Comparison of ENCODE assay signal across 8 mouse cellular contexts in the genomic region with DNA sequence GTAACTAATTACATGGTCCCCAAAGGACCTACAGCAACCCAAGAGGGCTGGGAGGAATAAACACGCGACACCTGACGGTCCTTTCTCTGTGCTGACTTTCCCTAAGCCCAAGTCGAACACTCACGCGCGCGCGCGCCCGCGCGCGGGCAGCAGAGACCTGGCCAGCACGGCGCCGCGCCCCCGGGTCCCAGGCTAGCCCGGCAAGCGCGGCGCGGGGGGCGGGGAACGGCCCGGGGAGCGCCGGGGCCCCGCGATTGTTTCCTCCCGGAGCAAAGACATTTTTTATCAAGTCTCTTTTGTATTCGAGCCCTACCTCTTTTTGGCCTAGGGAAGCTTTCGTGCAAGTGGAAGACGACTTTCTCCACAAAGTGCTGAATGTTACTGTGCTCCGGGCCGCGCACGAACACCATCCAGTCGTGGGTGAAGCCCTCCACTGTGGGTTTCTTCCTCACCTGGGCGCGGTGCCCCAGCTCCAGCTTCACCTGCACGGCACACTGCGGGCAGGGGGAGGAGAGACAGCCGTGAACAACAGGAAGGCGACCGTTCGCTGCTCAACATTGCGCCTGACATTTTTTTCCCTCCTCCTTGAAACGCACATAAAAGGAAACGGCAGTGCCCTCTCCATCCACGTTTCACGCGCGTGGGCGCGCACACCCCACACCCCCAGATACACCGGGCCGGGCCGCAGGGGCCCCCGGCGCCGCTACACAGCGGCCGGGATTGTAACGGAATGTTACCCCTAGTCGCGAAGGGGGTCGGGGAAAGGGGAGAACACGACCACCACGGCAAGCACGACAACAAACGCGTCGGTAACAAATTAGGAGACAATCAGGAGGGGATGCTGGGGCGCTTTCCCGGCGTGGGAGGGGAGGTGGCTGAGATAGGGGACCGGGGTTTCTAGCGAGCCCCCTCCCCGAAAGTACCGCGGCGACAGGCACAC. TPM values are rescaled to one million over a fixed set of nuclear protein-coding genes. Genes with fewer than 3 reads are reported as not detected.
A peak's percentile ranks its signal among the peaks of the same experiment; 100 is the strongest.
DNase-seq lines count a peak whose midpoint lies in the region; ATAC-seq and TF ChIP-seq lines count a peak whose summit lies in the region.

No protein-coding gene starts in this region.

- peak; percentile 16 for ATAC-seq in hindbrain, postnatal 0 days
- peak; percentile 6; the same call in 1 of the 2 replicates for ATAC-seq in megakaryocyte-erythroid progenitor cell, adult 5-6 weeks (replicated peaks; ENCODE audit: low FRiP score, low TSS enrichment, poor library complexity, severe bottlenecking)
- ATAC-seq in erythroid progenitor cell, adult 5-6 weeks (replicated peaks; ENCODE audit: low FRiP score, poor library complexity, severe bottlenecking) = no peak

- peak overlapping the region; percentile 84 for H3K27ac ChIP-seq in hindbrain, postnatal 0 days
- peak overlapping the region; percentile 97 for H3K27ac ChIP-seq in limb, embryonic 10.5 days
- no peak overlapping the region for H3K27ac ChIP-seq in small intestine, adult 2 months (ENCODE audit: insufficient read depth, low read depth, low read length)

- H3K4me2 ChIP-seq in hindbrain, postnatal 0 days (ENCODE audit: low read depth, low read length) = peak overlapping the region; percentile 90

- H3K4me3 ChIP-seq in hindbrain, postnatal 0 days (ENCODE audit: low read length) = peak overlapping the region; percentile 88
- peak overlapping the region; percentile 94 for H3K4me3 ChIP-seq in limb, embryonic 10.5 days
- peak overlapping the region; percentile 91 for H3K4me3 ChIP-seq in small intestine, adult 2 months (ENCODE audit: low read depth, low read length)

- TF ChIP-seq POLR2A in small intestine, adult 2 months (IDR thresholded peaks at IDR 0.05; ENCODE audit: low read depth, low read length) = no peak

- peak; percentile 70 for DNase-seq in T-cell, adult 2 months (ENCODE audit: low spot score)
- peak; percentile 56 for DNase-seq in cerebellum, adult 8-10 months
- peak; percentile 15 to 48 for DNase-seq in frontal cortex, adult 2 months (ENCODE audit: extremely low spot score in 1 of 2, low spot score in 1 of 2)
- peak; percentile 79 for DNase-seq in hindbrain, postnatal 0 days (ENCODE audit: low spot score)
- peak; percentile 76 for DNase-seq in limb, embryonic 10.5 days (ENCODE audit: low spot score)

- H3K4me1 ChIP-seq in hindbrain, postnatal 0 days (ENCODE audit: insufficient read depth, low read length) = peaks cover 3% of the 10 kb centered on the region; the same call in 1 of the 2 replicates
- peaks cover 36% of the 10 kb centered on the region for H3K4me1 ChIP-seq in limb, embryonic 10.5 days
- peaks cover 4% of the 10 kb centered on the region for H3K4me1 ChIP-seq in small intestine, adult 2 months (ENCODE audit: control insufficient read depth, insufficient read depth, insufficient read length, low read length)

- TF ChIP-seq CTCF in hindbrain, postnatal 0 days (IDR thresholded peaks at IDR 0.05; ENCODE audit: low read depth) = no peak
- TF ChIP-seq CTCF in small intestine, adult 2 months (IDR thresholded peaks at IDR 0.05; ENCODE audit: extremely low read depth, insufficient read length, insufficient replicate concordance, low read depth, low read length) = no peak

- 1% methylated on average over 82 of the region's 84 CpGs for WGBS in hindbrain, postnatal 0 days
- WGBS in limb, embryonic 10.5 days = under 1% methylated on average over 84 of the region's 84 CpGs
- 1% methylated on average over 84 of the region's 84 CpGs for WGBS in small intestine, adult 2 months

- H3K9ac ChIP-seq in hindbrain, postnatal 0 days (replicated peaks; ENCODE audit: low read length) = peak overlapping the region; percentile 77

- 0 out of 2 replicates have a peak, but pooled peaks cover 4% of the 10 kb centered on the region for H3K27me3 ChIP-seq in hindbrain, postnatal 0 days (ENCODE audit: insufficient read depth, low read length)
- peaks cover 10% of the 10 kb centered on the region; the same call in 1 of the 2 replicates for H3K27me3 ChIP-seq in limb, embryonic 10.5 days (ENCODE audit: low read depth, poor library complexity, severe bottlenecking)
- H3K27me3 ChIP-seq in small intestine, adult 2 months (ENCODE audit: control insufficient read depth, insufficient read depth, low read length) = no peaks in the 10 kb centered on the region

- no peaks in the 10 kb centered on the region for H3K9me3 ChIP-seq in hindbrain, postnatal 0 days (ENCODE audit: low read length)
- H3K9me3 ChIP-seq in limb, embryonic 10.5 days (replicated peaks) = no peaks in the 10 kb centered on the region

- H3K36me3 ChIP-seq in hindbrain, postnatal 0 days (ENCODE audit: insufficient read depth, low read length) = no peaks in the 10 kb centered on the region
- peaks cover 24% of the 10 kb centered on the region for H3K36me3 ChIP-seq in limb, embryonic 10.5 days
- peaks cover 1% of the 10 kb centered on the region; the same call in 1 of the 2 replicates for H3K36me3 ChIP-seq in small intestine, adult 2 months (ENCODE audit: control insufficient read depth, insufficient read depth, low read length)

RNA-seq across cellular contexts. Expression of gene Mllt3, which starts 1.7 kb away (rescaled TPM):
- polyA plus RNA-seq in frontal cortex, adult 2 months (2012; rRNA removed) = 23.5 and 30.7 TPM in 2 replicates
- total RNA-seq in hindbrain, postnatal 0 days (2014; rRNA removed) = 18.6 and 22.7 TPM in 2 replicates
- 61.3 and 62.9 TPM in 2 replicates for polyA plus RNA-seq in hindbrain, postnatal 0 days (2015; fragmentation: Nextera tagmentation; extraction: Ambion mirVana)
- 46.7 and 49.7 TPM in 2 replicates for polyA plus RNA-seq in limb, embryonic 10.5 days (2016; fragmentation: Nextera tagmentation; extraction: Ambion mirVana)
- total RNA-seq in megakaryocyte-erythroid progenitor cell, adult 5-6 weeks (2014; fragmentation: Nextera tagmentation) = 74.7 and 95.2 TPM in 2 replicates
- total RNA-seq in megakaryocyte-erythroid progenitor cell, adult 5-6 weeks (2017) = 83.6 and 125 TPM in 2 replicates
- polyA plus RNA-seq in small intestine, adult 2 months (2012; rRNA removed) = 4.2 and 5.1 TPM in 2 replicates
- 16.9 and 27.7 TPM in 2 replicates for total RNA-seq in erythroid progenitor cell, adult 5-6 weeks (2015; ENCODE audit: low replicate concordance)
- 31.3 and 37.0 TPM in 2 replicates for total RNA-seq in erythroid progenitor cell, adult 5-6 weeks (2017; ENCODE audit: low replicate concordance)
